Mouse (Mus musculus) subcutaneous adipose tissue, adult 2 months (tissue): Measurements from ENCODE around the gene Armc2. TPM values are rescaled to one million over a fixed set of nuclear protein-coding genes. Genes with fewer than 3 reads are reported as not detected.

Experiments
- polyA plus RNA-seq: library from polyadenylated mRNA; depleted of rRNA; stranded (reverse); fragments of >200 nt; gene quantifications from 2 replicates; pipeline ENCODE4 v1.2.3, GENCODE M21; 2012; ENCODE audit warnings: low replicate concordance; rRNA removed

The Armc2 gene
- 0.27 and 1.2 TPM in 2 replicates for polyA plus RNA-seq

DNA sequence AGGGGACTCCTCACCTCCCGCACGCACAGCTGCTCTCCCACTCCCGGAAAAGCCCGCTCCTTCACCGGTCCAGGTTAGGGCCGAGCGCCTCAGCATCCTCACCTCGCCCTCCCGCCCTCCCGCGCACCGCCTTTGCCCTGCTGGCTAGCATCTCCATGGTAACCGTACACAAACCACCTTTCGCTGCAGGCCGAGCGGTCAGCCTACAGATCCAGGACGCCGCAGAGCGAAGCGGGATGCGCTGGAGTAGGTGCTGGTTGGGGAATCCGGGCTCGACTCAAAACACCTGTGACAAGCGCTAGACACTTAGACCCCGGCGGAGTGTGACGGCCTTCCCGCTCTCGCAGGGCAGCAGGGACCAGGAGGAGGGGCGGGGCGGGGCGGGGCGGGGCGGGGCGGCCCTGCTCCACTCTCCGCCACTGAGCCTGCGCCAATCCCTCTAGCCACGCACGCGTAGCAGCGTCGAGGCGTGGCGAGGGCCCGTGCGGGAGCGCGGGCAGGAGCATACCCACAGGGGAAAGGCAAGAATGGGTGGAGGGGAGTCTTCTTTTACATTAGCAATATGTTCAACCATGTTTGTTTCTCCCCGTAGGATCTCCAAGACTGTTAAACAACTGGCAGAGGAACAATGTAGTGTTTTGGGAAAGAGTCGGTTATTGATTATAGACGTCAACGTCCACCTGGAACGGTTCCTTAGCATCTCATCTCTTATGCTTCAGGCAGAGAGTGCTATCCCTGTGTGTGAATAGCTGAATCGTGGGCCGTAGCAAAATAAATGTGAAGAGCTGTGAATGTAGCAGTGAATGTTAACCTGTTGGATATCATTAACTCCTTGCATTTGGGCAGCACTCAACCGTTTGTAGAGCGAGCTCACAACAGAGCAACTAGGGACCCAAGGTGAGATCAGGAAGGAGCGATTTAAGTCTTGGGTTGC is at the start of gene Armc2:
Gene Armc2 (minus strand): TSS at position 427 of the 934 bp plus-strand sequence.

Other genes with a start within 250 kb of the Armc2 start
- 2.1 and 2.8 TPM in 2 replicates for gene Cep57l1, start 208.6 kb downstream of the Armc2 start, polyA plus RNA-seq
- gene Sesn1, start 208.5 kb downstream of the Armc2 start, polyA plus RNA-seq = 25.0 and 30.8 TPM in 2 replicates